Mouse (Mus musculus) left cerebral cortex, postnatal 14 days (tissue): ENCODE results near the gene Prickle4. TPM values are rescaled to one million over a fixed set of nuclear protein-coding genes. Genes with fewer than 3 reads are reported as not detected.

ENCODE experiments used
- DNase-seq, 2 experiments: peaks; one replicate each; pipeline ENCODE4 v3.0.0; 2021 to 2022; ENCODE audit warnings: low spot score in 2 of 2, mixed read lengths in 1 of 2
- intact Hi-C: fragments of 180-260 bp; cut with DNase I; formaldehyde crosslinking; loops from one replicate; pipeline ENCODE4 v1.15.1; 2025
- long read RNA-seq, 2 experiments: library from polyadenylated mRNA; stranded (forward); transcript quantifications; one replicate each; pipeline ENCODE4 v2.0.0; 2021
- total RNA-seq, 2 experiments: library from RNA; stranded (reverse); gene quantifications; 2 replicates each; pipeline ENCODE4 v1.2.3; 2021

Prickle4 gene
- 1 to 10 TPM; 5.0 to 5.5 TPM for total RNA-seq
- long read RNA-seq, experiment 1, partial matches to known transcripts = 0 of 2 reads
- long read RNA-seq, experiment 1, other reads (novel, unspliced or antisense) = 2 of 2 reads
- long read RNA-seq, experiment 2, partial matches to known transcripts = 0 of 3 reads
- long read RNA-seq, experiment 2, other reads (novel, unspliced or antisense) = 3 of 3 reads

GRCm38 (mm10) chr17:47694503-47695336 lies at the start of gene Prickle4:
TSS of gene Prickle4 (minus strand) at chr17:47694736.
- intact Hi-C loops = loop anchor here (5.0 kb wide), 1 partner anchor 43 kb away; the partner anchor contains the start of gene Tfeb
- peak; percentile 97 for DNase-seq

GRCm38 (mm10) chr17:47744086-47744485 lies 49.5 kb upstream of the Prickle4 start:
- intact Hi-C loops = no loop called here
- no peak for DNase-seq

GRCm38 (mm10) chr17:47742991-47743734 lies 48.6 kb upstream of the Prickle4 start:
- intact Hi-C loops = no loop called here
- no peak for DNase-seq

GRCm38 (mm10) chr17:47740186-47740585 lies 45.6 kb upstream of the Prickle4 start:
- DNase-seq = no peak
- intact Hi-C loops = no loop called here

GRCm38 (mm10) chr17:47738879-47739798 lies 44.6 kb upstream of the Prickle4 start:
- no peak for DNase-seq
- intact Hi-C loops = loop anchor here (5.0 kb wide), 1 partner anchor 42 kb away; no protein-coding TSS in a partner anchor

GRCm38 (mm10) chr17:47738066-47738878 lies 43.7 kb upstream of the Prickle4 start:
- DNase-seq = no peak
- intact Hi-C loops = loop anchor here (5.0 kb wide), 1 partner anchor 41 kb away; no protein-coding TSS in a partner anchor

GRCm38 (mm10) chr17:47737271-47738065 lies 42.9 kb upstream of the Prickle4 start:
- peak; percentile 60 to 74 for DNase-seq

GRCm38 (mm10) chr17:47736856-47737255 lies 42.3 kb upstream of the Prickle4 start, which contains the start of gene Tfeb:
TSS of gene Tfeb (plus strand) at chr17:47737030.
- DNase-seq = peak; percentile 96 to 98
- intact Hi-C loops = loop anchor here (5.0 kb wide), 1 partner anchor 40 kb away; no protein-coding TSS in a partner anchor

More at GRCm38 (mm10) chr17:47737271-47738065, 42.9 kb upstream of the Prickle4 start:
- intact Hi-C loops = loop anchor here (5.0 kb wide), 1 partner anchor 40 kb away; no protein-coding TSS in a partner anchor

GRCm38 (mm10) chr17:47735553-47736100 lies 41.1 kb upstream of the Prickle4 start:
- no peak for DNase-seq
- intact Hi-C loops = loop anchor here (5.0 kb wide), 1 partner anchor 38 kb away; no protein-coding TSS in a partner anchor

GRCm38 (mm10) chr17:47730633-47731575 lies 36.4 kb upstream of the Prickle4 start:
- intact Hi-C loops = no loop called here
- no peak for DNase-seq

GRCm38 (mm10) chr17:47726566-47726965 lies 32.0 kb upstream of the Prickle4 start, which contains the start of gene Pgc:
TSS of gene Pgc (plus strand) at chr17:47726842.
- intact Hi-C loops = no loop called here
- DNase-seq = no peak

- intact Hi-C loops = no loop called here
- DNase-seq = no peak
Measured at GRCm38 (mm10) chr17:47721183-47721582, 26.6 kb upstream of the Prickle4 start.

- no peak for DNase-seq
- intact Hi-C loops = no loop called here
Measured at GRCm38 (mm10) chr17:47715037-47715436, 20.5 kb upstream of the Prickle4 start.

- intact Hi-C loops = no loop called here
- DNase-seq = no peak
Measured at GRCm38 (mm10) chr17:47712889-47713571, 18.5 kb upstream of the Prickle4 start.

GRCm38 (mm10) chr17:47711883-47712282 lies 17.3 kb upstream of the Prickle4 start:
- intact Hi-C loops = no loop called here
- no peak for DNase-seq
